Mouse (Mus musculus) brain, embryonic 14.5 days (tissue): ENCODE measurements around the gene Itgb3bp.

ENCODE experiments used
- CTCF ChIP-seq: fragments of 200-500 bp; IDR thresholded peaks from 2 replicates; pipeline ENCODE4 v1.5.1; 2012; ENCODE audit warnings: inconsistent platforms, mild to moderate bottlenecking, moderate library complexity, borderline replicate concordance; ENCODE audit not compliant: insufficient read depth, insufficient read length; ENCODE audit errors: extremely low read depth
- POLR2A ChIP-seq: fragments of 200-500 bp; IDR thresholded peaks from 2 replicates; pipeline ENCODE4 v1.6.1; 2012; ENCODE audit warnings: mild to moderate bottlenecking, inconsistent platforms, borderline replicate concordance; ENCODE audit not compliant: poor library complexity, insufficient read depth, insufficient read length, severe bottlenecking; ENCODE audit errors: extremely low read depth

DNA sequence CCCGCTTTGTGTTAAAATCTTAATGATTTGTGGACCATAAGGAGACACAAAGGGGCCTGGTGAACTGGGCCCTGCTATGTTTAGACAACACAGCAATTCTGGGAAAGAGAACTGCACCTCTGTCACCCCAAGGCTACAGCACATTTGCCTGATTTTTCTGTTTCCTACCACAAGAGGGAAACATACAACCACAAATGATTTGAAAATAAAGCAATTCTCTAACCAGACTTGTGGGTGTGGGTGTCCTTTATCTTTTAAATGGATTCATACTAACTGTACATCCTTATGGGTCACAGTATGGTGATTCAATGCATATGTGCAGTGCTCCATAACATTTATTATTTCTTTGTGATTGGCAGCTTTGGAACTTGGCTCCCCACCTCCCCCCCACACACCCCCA, 17.6 kb upstream of the Itgb3bp start:
- TF ChIP-seq CTCF (peak; percentile 41; the same call in 1 of the 2 replicates), POLR2A (no peak)
